10 mouse cellular contexts compared by ENCODE assay signal in the genomic region with DNA sequence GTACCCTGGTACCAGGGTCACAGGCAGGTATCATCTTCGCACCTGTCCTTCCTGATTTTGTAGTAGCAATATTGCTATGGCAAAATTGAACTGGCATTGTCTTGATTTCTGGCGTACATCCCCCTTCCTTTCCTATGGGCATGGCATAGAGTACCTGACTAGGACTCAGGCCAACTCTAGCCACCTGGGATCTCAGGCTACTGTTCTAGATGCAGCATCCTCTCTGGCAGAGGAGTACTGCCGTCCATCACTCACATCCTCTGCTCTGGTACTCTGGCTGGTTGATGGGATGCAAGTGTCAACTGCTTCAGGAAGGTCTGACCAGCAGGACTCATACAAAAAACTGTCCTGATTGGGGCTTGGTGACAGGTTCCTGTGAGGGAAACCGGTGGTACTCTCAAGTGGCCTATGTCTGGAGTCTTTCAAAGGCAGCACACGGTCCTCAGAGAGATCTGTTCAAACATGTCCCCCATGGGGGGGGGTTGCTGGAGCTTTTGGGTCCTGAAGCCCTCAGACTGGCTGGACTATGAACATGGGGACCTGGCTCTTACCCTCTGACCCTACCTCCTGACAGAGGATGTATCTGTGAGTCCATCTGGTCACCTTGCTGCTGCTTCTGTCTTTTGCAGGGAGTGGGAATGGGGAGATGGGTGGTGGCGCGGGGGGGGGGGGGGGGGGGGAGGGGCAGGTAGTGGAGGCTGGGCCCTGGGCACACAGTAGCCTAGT.
DNase-seq lines count a peak whose midpoint lies in the region; ATAC-seq lines count a peak whose summit lies in the region.
"Had no signal": no experiment of that assay in that cellular context is flagged by ENCODE, and none has a peak within 500 bp of the region (broad histone marks: within the 10 kb centered on the region; RNA-seq: fewer than 3 reads in every experiment).

No protein-coding gene starts in this region.

- H3K27ac ChIP-seq in heart, embryonic 13.5 days (replicated peaks) = peak overlapping the region; percentile 45
- H3K27ac ChIP-seq in heart, embryonic 11.5 days (ENCODE audit: low read depth, low read length) = no peak overlapping the region
- peak overlapping the region; percentile 70; the same call in 1 of the 2 replicates for H3K27ac ChIP-seq in embryonic facial prominence, embryonic 11.5 days (replicated peaks; ENCODE audit: low read depth, low read length)
- peak overlapping the region; percentile 68 for H3K27ac ChIP-seq in limb, embryonic 11.5 days (replicated peaks; ENCODE audit: low read depth, low read length)

- no peaks in the 10 kb centered on the region for H3K9me3 ChIP-seq in heart, embryonic 13.5 days
- no peaks in the 10 kb centered on the region for H3K9me3 ChIP-seq in heart, embryonic 11.5 days (replicated peaks; ENCODE audit: control insufficient read depth, low read length)
- H3K9me3 ChIP-seq in embryonic facial prominence, embryonic 11.5 days (replicated peaks; ENCODE audit: control insufficient read depth, low read length) = no peaks in the 10 kb centered on the region
- H3K9me3 ChIP-seq in limb, embryonic 11.5 days (ENCODE audit: control insufficient read depth, low read length) = no peaks in the 10 kb centered on the region

- peaks cover 19% of the 10 kb centered on the region for H3K36me3 ChIP-seq in heart, embryonic 13.5 days
- H3K36me3 ChIP-seq in heart, embryonic 11.5 days (ENCODE audit: control insufficient read depth, insufficient read depth, low read length) = no peaks in the 10 kb centered on the region
- no peaks in the 10 kb centered on the region for H3K36me3 ChIP-seq in embryonic facial prominence, embryonic 11.5 days (replicated peaks; ENCODE audit: control insufficient read depth, insufficient read depth, low read depth, low read length)
- H3K36me3 ChIP-seq in limb, embryonic 11.5 days (ENCODE audit: control insufficient read depth, insufficient read depth, low read length) = no peaks in the 10 kb centered on the region

- ATAC-seq in heart, embryonic 13.5 days (ENCODE audit: extremely low read depth, insufficient number of reproducible peaks, low FRiP score, low TSS enrichment) = no peak
- ATAC-seq in heart, embryonic 11.5 days (replicated peaks; ENCODE audit: insufficient number of reproducible peaks, low FRiP score, low TSS enrichment) = no peak
- ATAC-seq in embryonic facial prominence, embryonic 11.5 days (replicated peaks; ENCODE audit: insufficient number of reproducible peaks, low FRiP score, low TSS enrichment, low read depth) = peak; percentile 31
- no peak for ATAC-seq in limb, embryonic 11.5 days (ENCODE audit: insufficient number of reproducible peaks, low FRiP score, low TSS enrichment, low read depth)

- no peak overlapping the region for H3K9ac ChIP-seq in heart, embryonic 13.5 days
- H3K9ac ChIP-seq in heart, embryonic 11.5 days (ENCODE audit: low read depth, low read length) = no peak overlapping the region
- no peak overlapping the region for H3K9ac ChIP-seq in embryonic facial prominence, embryonic 11.5 days (replicated peaks; ENCODE audit: low read length)
- no peak overlapping the region for H3K9ac ChIP-seq in limb, embryonic 11.5 days (ENCODE audit: low read length)

- H3K4me2 ChIP-seq in heart, embryonic 13.5 days = no peak overlapping the region
- H3K4me2 ChIP-seq in heart, embryonic 11.5 days = no peak overlapping the region
- no peak overlapping the region for H3K4me2 ChIP-seq in embryonic facial prominence, embryonic 11.5 days (ENCODE audit: low read depth, low read length)
- H3K4me2 ChIP-seq in limb, embryonic 11.5 days (ENCODE audit: low read depth, severe bottlenecking) = no peak overlapping the region

- H3K4me1 ChIP-seq in heart, embryonic 13.5 days = peaks cover 41% of the 10 kb centered on the region
- peaks cover 4% of the 10 kb centered on the region; the same call in 1 of the 2 replicates for H3K4me1 ChIP-seq in heart, embryonic 11.5 days (ENCODE audit: control insufficient read depth, insufficient read depth, low read length)
- H3K4me1 ChIP-seq in embryonic facial prominence, embryonic 11.5 days (ENCODE audit: control insufficient read depth, insufficient read depth, low read length) = no peaks in the 10 kb centered on the region
- peaks cover 17% of the 10 kb centered on the region for H3K4me1 ChIP-seq in limb, embryonic 11.5 days (ENCODE audit: control insufficient read depth, insufficient read depth, low read length)

- H3K4me3 ChIP-seq in heart, embryonic 13.5 days = no peak overlapping the region
- no peak overlapping the region for H3K4me3 ChIP-seq in heart, embryonic 11.5 days (ENCODE audit: low read depth, low read length)
- H3K4me3 ChIP-seq in embryonic facial prominence, embryonic 11.5 days (ENCODE audit: low read depth, low read length) = no peak overlapping the region
- H3K4me3 ChIP-seq in limb, embryonic 11.5 days (ENCODE audit: low read depth, low read length) = no peak overlapping the region

- WGBS in heart, embryonic 13.5 days = 54% methylated on average over 5 of the region's 7 CpGs
- WGBS in heart, embryonic 11.5 days (ENCODE audit: insufficient replicate concordance) = 63% methylated on average over 5 of the region's 7 CpGs
- 61% methylated on average over 5 of the region's 7 CpGs for WGBS in embryonic facial prominence, embryonic 11.5 days
- 76% methylated on average over 5 of the region's 7 CpGs for WGBS in limb, embryonic 11.5 days

- DNase-seq in MN1 (ENCODE audit: low spot score) = peak; percentile 32
- DNase-seq in embryonic facial prominence, embryonic 11.5 days (ENCODE audit: low spot score) = peak; percentile 13
- DNase-seq in limb, embryonic 11.5 days (ENCODE audit: low spot score) = no peak
- no peak for DNase-seq in embryo, embryonic 10 days (ENCODE audit: low spot score)
- DNase-seq in thymus, adult 18-20 months = no peak
- no peak for DNase-seq in layer of hippocampus, postnatal 10 days (ENCODE audit: low spot score in 2 of 2)
- DNase-seq: kidney, adult 9 months; thymus, adult 2 months had no signal

- no peaks in the 10 kb centered on the region for H3K27me3 ChIP-seq in heart, embryonic 13.5 days (replicated peaks)
- no peaks in the 10 kb centered on the region for H3K27me3 ChIP-seq in heart, embryonic 11.5 days (ENCODE audit: control insufficient read depth, insufficient read depth, low read length)
- H3K27me3 ChIP-seq in embryonic facial prominence, embryonic 11.5 days (ENCODE audit: control insufficient read depth, insufficient read depth, low read length) = no peaks in the 10 kb centered on the region
- H3K27me3 ChIP-seq in limb, embryonic 11.5 days (ENCODE audit: control insufficient read depth, insufficient read depth, low read length) = no peaks in the 10 kb centered on the region

Comparison
In these comparisons a context has a peak if more than half of its experiments do, and no peak if none do; other contexts are left out.
1. DNase-seq: peak in MN1 (single experiment) and embryonic facial prominence, embryonic 11.5 days (single experiment); none in limb, embryonic 11.5 days (single experiment), embryo, embryonic 10 days (single experiment), thymus, adult 18-20 months (0 of 2) and layer of hippocampus, postnatal 10 days (0 of 2).